Mouse (Mus musculus): ENCODE measurements around the gene Gm28372. TPM values are rescaled to one million over a fixed set of nuclear protein-coding genes. Genes with fewer than 3 reads are reported as not detected.

Gene Gm28372
- total and polyA plus RNA-seq, 3 experiments: not detected

GRCm38 (mm10) chr2:130449021-130449793 is 44.2 kb downstream of the Gm28372 start:
- TF ChIP-seq TAL1 (conservative IDR thresholded peaks at IDR 0.05; ENCODE audit: low read depth, low read length) (no peak), CTCF (IDR thresholded peaks at IDR 0.05; ENCODE audit: low read depth, low read length) (no peak), GATA1 (IDR thresholded peaks at IDR 0.05; ENCODE audit: borderline replicate concordance, low read length) (no peak), POLR2AphosphoS5 (IDR thresholded peaks at IDR 0.05; ENCODE audit: insufficient replicate concordance, low read depth, low read length) (no peak), GATA2 (IDR thresholded peaks at IDR 0.05; ENCODE audit: borderline replicate concordance, low read depth, low read length) (no peak)

GRCm38 (mm10) chr2:130449794-130450433 is 44.9 kb downstream of the Gm28372 start, which contains the start of gene Ptpra:
Gene Ptpra (plus strand): TSS chr2:130450278.
- Histone ChIP-seq H3K9me3 (replicated peaks) (no peaks in the 10 kb centered on the region), H3K4me3 (ENCODE audit: low read depth, low read length) (peak within 1 kb of the TSS; percentile 91), H3K4me1 (ENCODE audit: insufficient read depth, low read depth, low read length) (peaks cover 45% of the 10 kb centered on the region), H3K36me3 (replicated peaks) (peaks cover 15% of the 10 kb centered on the region), H3K27me3 (ENCODE audit: insufficient read depth, low read length) (no peaks in the 10 kb centered on the region)
- DNase-seq (ENCODE audit: low spot score) (peak; percentile 91), ATAC-seq (ENCODE audit: extremely low read depth, insufficient number of reproducible peaks, low FRiP score, poor library complexity, severe bottlenecking) (peak; percentile 76)
- no peak for TF ChIP-seq TAL1 (conservative IDR thresholded peaks at IDR 0.05; ENCODE audit: low read depth, low read length)
- no peak for TF ChIP-seq POLR2AphosphoS5 (IDR thresholded peaks at IDR 0.05; ENCODE audit: insufficient replicate concordance, low read depth, low read length)
- TF ChIP-seq GATA1 (IDR thresholded peaks at IDR 0.05; ENCODE audit: borderline replicate concordance, low read length): no peak
- TF ChIP-seq CTCF (IDR thresholded peaks at IDR 0.05; ENCODE audit: low read depth, low read length): no peak
- no peak for TF ChIP-seq GATA2 (IDR thresholded peaks at IDR 0.05; ENCODE audit: borderline replicate concordance, low read depth, low read length)

More at GRCm38 (mm10) chr2:130449021-130449793, 44.2 kb downstream of the Gm28372 start:
- H3K4me1 ChIP-seq (ENCODE audit: insufficient read depth, low read depth, low read length): peaks cover 38% of the 10 kb centered on the region
- peaks cover 20% of the 10 kb centered on the region for H3K36me3 ChIP-seq (replicated peaks)
- ATAC-seq (ENCODE audit: extremely low read depth, insufficient number of reproducible peaks, low FRiP score, poor library complexity, severe bottlenecking) (no peak), DNase-seq (ENCODE audit: low spot score) (no peak)
- H3K27me3 ChIP-seq (ENCODE audit: insufficient read depth, low read length): no peaks in the 10 kb centered on the region
- H3K9me3 ChIP-seq (replicated peaks): no peaks in the 10 kb centered on the region
- H3K4me3 ChIP-seq (ENCODE audit: low read depth, low read length): peak overlapping the region; percentile 91; the same call in 1 of the 2 replicates

DNA sequence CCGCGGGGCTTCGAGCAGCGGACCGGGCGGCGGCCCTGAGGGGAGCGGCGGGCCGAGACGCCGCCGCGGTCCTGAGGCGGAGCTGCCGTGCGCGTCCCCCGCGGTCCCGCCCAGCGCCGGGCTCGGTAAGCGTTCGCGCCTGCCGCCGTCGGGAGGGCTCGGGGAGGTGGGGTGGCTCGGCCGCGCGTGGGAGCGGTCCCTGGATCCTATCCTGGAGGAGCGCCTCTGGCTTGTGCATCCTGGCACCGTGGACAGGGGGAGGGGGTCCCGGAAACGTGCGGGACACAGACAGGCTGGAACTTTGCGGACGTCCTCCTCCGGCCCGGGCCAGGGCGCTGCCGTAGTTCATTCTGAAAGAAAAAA is 45.4 kb downstream of the Gm28372 start:
- H3K4me1 ChIP-seq (ENCODE audit: insufficient read depth, low read depth, low read length): peaks cover 49% of the 10 kb centered on the region
- TF ChIP-seq TAL1 (conservative IDR thresholded peaks at IDR 0.05; ENCODE audit: low read depth, low read length) (no peak), GATA2 (IDR thresholded peaks at IDR 0.05; ENCODE audit: borderline replicate concordance, low read depth, low read length) (no peak), CTCF (IDR thresholded peaks at IDR 0.05; ENCODE audit: low read depth, low read length) (no peak), GATA1 (IDR thresholded peaks at IDR 0.05; ENCODE audit: borderline replicate concordance, low read length) (no peak), POLR2AphosphoS5 (IDR thresholded peaks at IDR 0.05; ENCODE audit: insufficient replicate concordance, low read depth, low read length) (no peak)
- DNase-seq (ENCODE audit: low spot score) (peak; percentile 70), ATAC-seq (ENCODE audit: extremely low read depth, insufficient number of reproducible peaks, low FRiP score, poor library complexity, severe bottlenecking) (no peak)
- H3K36me3 ChIP-seq (replicated peaks): peaks cover 14% of the 10 kb centered on the region
- H3K4me3 ChIP-seq (ENCODE audit: low read depth, low read length): peak overlapping the region; percentile 91
- H3K27me3 ChIP-seq (ENCODE audit: insufficient read depth, low read length): no peaks in the 10 kb centered on the region
- H3K9me3 ChIP-seq (replicated peaks): no peaks in the 10 kb centered on the region

- no peak for ATAC-seq (ENCODE audit: extremely low read depth, insufficient number of reproducible peaks, low FRiP score, poor library complexity, severe bottlenecking)
- H3K4me1 ChIP-seq (ENCODE audit: insufficient read depth, low read depth, low read length): peaks cover 55% of the 10 kb centered on the region
- H3K27me3 ChIP-seq (ENCODE audit: insufficient read depth, low read length): no peaks in the 10 kb centered on the region
- no peaks in the 10 kb centered on the region for H3K9me3 ChIP-seq (replicated peaks)
- H3K4me3 ChIP-seq (ENCODE audit: low read depth, low read length): peak overlapping the region; percentile 91
- H3K36me3 ChIP-seq (replicated peaks): peaks cover 13% of the 10 kb centered on the region
- TF ChIP-seq CTCF (IDR thresholded peaks at IDR 0.05; ENCODE audit: low read depth, low read length): no peak
- TF ChIP-seq POLR2AphosphoS5 (IDR thresholded peaks at IDR 0.05; ENCODE audit: insufficient replicate concordance, low read depth, low read length): no peak
- TF ChIP-seq GATA2 (IDR thresholded peaks at IDR 0.05; ENCODE audit: borderline replicate concordance, low read depth, low read length): no peak
- TF ChIP-seq GATA1 (IDR thresholded peaks at IDR 0.05; ENCODE audit: borderline replicate concordance, low read length): no peak
- no peak for TF ChIP-seq TAL1 (conservative IDR thresholded peaks at IDR 0.05; ENCODE audit: low read depth, low read length)
- DNase-seq (ENCODE audit: low spot score): no peak
These were observed 46.2 kb downstream of the Gm28372 start for GRCm38 (mm10) chr2:130451086-130451726.

DNA sequence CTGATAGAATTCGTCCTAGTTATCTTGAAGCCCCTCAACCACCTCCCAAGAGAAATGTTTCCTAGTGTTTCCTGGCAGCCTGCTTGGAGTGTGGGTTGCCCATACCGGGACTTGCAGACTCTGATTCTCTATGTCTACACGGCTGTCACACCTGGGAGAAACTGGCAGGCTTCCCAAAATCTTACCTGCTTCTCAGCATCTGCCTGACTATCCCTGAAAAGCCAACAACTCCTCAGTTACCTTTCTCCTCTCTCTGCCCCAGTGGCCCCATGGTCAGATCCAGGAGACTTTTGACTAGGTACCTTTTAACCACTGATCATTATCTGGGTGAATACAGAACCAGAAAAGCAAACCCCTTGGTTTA is 46.7 kb downstream of the Gm28372 start:
- H3K36me3 ChIP-seq (replicated peaks): peaks cover 12% of the 10 kb centered on the region
- ATAC-seq (ENCODE audit: extremely low read depth, insufficient number of reproducible peaks, low FRiP score, poor library complexity, severe bottlenecking): no peak
- H3K27me3 ChIP-seq (ENCODE audit: insufficient read depth, low read length): no peaks in the 10 kb centered on the region
- H3K4me1 ChIP-seq (ENCODE audit: insufficient read depth, low read depth, low read length): peaks cover 57% of the 10 kb centered on the region
- TF ChIP-seq POLR2AphosphoS5 (IDR thresholded peaks at IDR 0.05; ENCODE audit: insufficient replicate concordance, low read depth, low read length) (no peak), CTCF (IDR thresholded peaks at IDR 0.05; ENCODE audit: low read depth, low read length) (no peak), GATA1 (IDR thresholded peaks at IDR 0.05; ENCODE audit: borderline replicate concordance, low read length) (no peak), TAL1 (conservative IDR thresholded peaks at IDR 0.05; ENCODE audit: low read depth, low read length) (no peak), GATA2 (IDR thresholded peaks at IDR 0.05; ENCODE audit: borderline replicate concordance, low read depth, low read length) (no peak)
- no peaks in the 10 kb centered on the region for H3K9me3 ChIP-seq (replicated peaks)
- DNase-seq (ENCODE audit: low spot score): no peak
- H3K4me3 ChIP-seq (ENCODE audit: low read depth, low read length): peak overlapping the region; percentile 91; the same call in 1 of the 2 replicates

GRCm38 (mm10) chr2:130452266-130452665 is 47.2 kb downstream of the Gm28372 start:
- no peaks in the 10 kb centered on the region for H3K27me3 ChIP-seq (ENCODE audit: insufficient read depth, low read length)
- DNase-seq (ENCODE audit: low spot score): no peak
- H3K36me3 ChIP-seq (replicated peaks): peaks cover 13% of the 10 kb centered on the region
- no peak overlapping the region for H3K4me3 ChIP-seq (ENCODE audit: low read depth, low read length)
- no peak for ATAC-seq (ENCODE audit: extremely low read depth, insufficient number of reproducible peaks, low FRiP score, poor library complexity, severe bottlenecking)
- H3K9me3 ChIP-seq (replicated peaks): no peaks in the 10 kb centered on the region
- peaks cover 58% of the 10 kb centered on the region for H3K4me1 ChIP-seq (ENCODE audit: insufficient read depth, low read depth, low read length)
- TF ChIP-seq TAL1 (conservative IDR thresholded peaks at IDR 0.05; ENCODE audit: low read depth, low read length) (no peak), GATA1 (IDR thresholded peaks at IDR 0.05; ENCODE audit: borderline replicate concordance, low read length) (no peak), POLR2AphosphoS5 (IDR thresholded peaks at IDR 0.05; ENCODE audit: insufficient replicate concordance, low read depth, low read length) (no peak), GATA2 (IDR thresholded peaks at IDR 0.05; ENCODE audit: borderline replicate concordance, low read depth, low read length) (no peak), CTCF (IDR thresholded peaks at IDR 0.05; ENCODE audit: low read depth, low read length) (no peak)
